Mouse (Mus musculus): Measurements from ENCODE around the gene Faah. TPM values are rescaled to one million over a fixed set of nuclear protein-coding genes. Genes with fewer than 3 reads are reported as not detected.
A peak's percentile ranks its signal among the peaks of the same experiment; 100 is the strongest.

Gene Faah
- total RNA-seq, 2 experiments from 2014 or later: 0.58 to 1.2 TPM

- ATAC-seq (replicated peaks; ENCODE audit: poor library complexity): peak; percentile 38
Measured at GRCm38 (mm10) chr4:116001206-116001605, 16.5 kb downstream of the Faah start.

- ATAC-seq (replicated peaks; ENCODE audit: poor library complexity): no peak
Measured at GRCm38 (mm10) chr4:116000671-116001070, 17.1 kb downstream of the Faah start.

GRCm38 (mm10) chr4:115996729-115997128 lies 21.0 kb downstream of the Faah start:
- ATAC-seq (replicated peaks; ENCODE audit: poor library complexity): no peak

GRCm38 (mm10) chr4:115995376-115995730 lies 22.4 kb downstream of the Faah start:
- ATAC-seq (replicated peaks; ENCODE audit: poor library complexity): no peak

GRCm38 (mm10) chr4:115994662-115995375 lies 22.9 kb downstream of the Faah start:
- ATAC-seq (replicated peaks; ENCODE audit: poor library complexity): no peak

GRCm38 (mm10) chr4:115989382-115989781 lies 28.3 kb downstream of the Faah start:
- ATAC-seq (replicated peaks; ENCODE audit: poor library complexity): no peak

- ATAC-seq (replicated peaks; ENCODE audit: poor library complexity): no peak
Measured at GRCm38 (mm10) chr4:115987858-115988530, 29.7 kb downstream of the Faah start.

- no peak for ATAC-seq (replicated peaks; ENCODE audit: poor library complexity)
Measured at GRCm38 (mm10) chr4:115987436-115987835, 30.3 kb downstream of the Faah start.

- ATAC-seq (replicated peaks; ENCODE audit: poor library complexity): peak; percentile 60
Measured at GRCm38 (mm10) chr4:115984967-115985366, 32.8 kb downstream of the Faah start.

- ATAC-seq (replicated peaks; ENCODE audit: poor library complexity): peak; percentile 76
Measured at GRCm38 (mm10) chr4:115984111-115984510, 33.6 kb downstream of the Faah start.

- ATAC-seq (replicated peaks; ENCODE audit: poor library complexity): peak; percentile 88
Measured at GRCm38 (mm10) chr4:115980676-115981075, 37.0 kb downstream of the Faah start.

- no peak for ATAC-seq (replicated peaks; ENCODE audit: poor library complexity)
Measured at GRCm38 (mm10) chr4:115979437-115979836, 38.3 kb downstream of the Faah start.

GRCm38 (mm10) chr4:115978911-115979310 lies 38.8 kb downstream of the Faah start:
- ATAC-seq (replicated peaks; ENCODE audit: poor library complexity): no peak

- no peak for ATAC-seq (replicated peaks; ENCODE audit: poor library complexity)
Measured at GRCm38 (mm10) chr4:115972543-115972942, 45.2 kb downstream of the Faah start.

GRCm38 (mm10) chr4:115964446-115964845 lies 53.3 kb downstream of the Faah start:
- no peak for ATAC-seq (replicated peaks; ENCODE audit: poor library complexity)

- ATAC-seq (replicated peaks; ENCODE audit: poor library complexity): no peak
Measured at GRCm38 (mm10) chr4:115963751-115964150, 54.0 kb downstream of the Faah start.

- peak; percentile 24 for ATAC-seq (replicated peaks; ENCODE audit: poor library complexity)
Measured at GRCm38 (mm10) chr4:115962671-115963412, 54.9 kb downstream of the Faah start.

- ATAC-seq (replicated peaks; ENCODE audit: poor library complexity): no peak
Measured at GRCm38 (mm10) chr4:115961991-115962390, 55.7 kb downstream of the Faah start.

- ATAC-seq (replicated peaks; ENCODE audit: poor library complexity): no peak
Measured at GRCm38 (mm10) chr4:115959546-115959945, 58.2 kb downstream of the Faah start.

GRCm38 (mm10) chr4:115955494-115955775 lies 62.3 kb downstream of the Faah start:
- ATAC-seq (replicated peaks; ENCODE audit: poor library complexity): no peak

GRCm38 (mm10) chr4:115954656-115955493 lies 62.9 kb downstream of the Faah start:
- ATAC-seq (replicated peaks; ENCODE audit: poor library complexity): no peak

Measured in megakaryocyte progenitor cell, adult 5-6 weeks (primary cell).